Mouse (Mus musculus): ENCODE results near the gene Ap5z1. TPM values are rescaled to one million over a fixed set of nuclear protein-coding genes. Genes with fewer than 3 reads are reported as not detected.

Gene Ap5z1
- polyA plus RNA-seq (2014; fragmentation: Illumina TruSeq; extraction: RNeasy Lipid Tissue Mini Kit (QIAGEN cat#74804); ENCODE audit: low read depth, low replicate concordance) = 0.40 TPM

GRCm38 (mm10) chr5:142463461-142464454 lies at the start of gene Ap5z1:
TSS of gene Ap5z1 (plus strand) at chr5:142463944.

Other genes starting within 250 kb of the Ap5z1 start
- gene Foxk1, start 62.4 kb upstream of the Ap5z1 start, polyA plus RNA-seq (2014; fragmentation: Illumina TruSeq; extraction: RNeasy Lipid Tissue Mini Kit (QIAGEN cat#74804); ENCODE audit: low read depth, low replicate concordance) = 2.8 TPM
- gene Papolb, start 66.1 kb downstream of the Ap5z1 start, polyA plus RNA-seq (2014; fragmentation: Illumina TruSeq; extraction: RNeasy Lipid Tissue Mini Kit (QIAGEN cat#74804); ENCODE audit: low read depth, low replicate concordance) = 0.08 TPM
- gene Radil, start 87.2 kb downstream of the Ap5z1 start, polyA plus RNA-seq (2014; fragmentation: Illumina TruSeq; extraction: RNeasy Lipid Tissue Mini Kit (QIAGEN cat#74804); ENCODE audit: low read depth, low replicate concordance) = not detected
- gene Mmd2, start 144.9 kb downstream of the Ap5z1 start, polyA plus RNA-seq (2014; fragmentation: Illumina TruSeq; extraction: RNeasy Lipid Tissue Mini Kit (QIAGEN cat#74804); ENCODE audit: low read depth, low replicate concordance) = 3.5 TPM
- 15.6 TPM for gene Wipi2, start 163.8 kb downstream of the Ap5z1 start, polyA plus RNA-seq (2014; fragmentation: Illumina TruSeq; extraction: RNeasy Lipid Tissue Mini Kit (QIAGEN cat#74804); ENCODE audit: low read depth, low replicate concordance)
- gene Slc29a4, start 228.6 kb downstream of the Ap5z1 start, polyA plus RNA-seq (2014; fragmentation: Illumina TruSeq; extraction: RNeasy Lipid Tissue Mini Kit (QIAGEN cat#74804); ENCODE audit: low read depth, low replicate concordance) = not detected

All from liver, adult 10 weeks (tissue).